Comparison of ENCODE assay signal across 25 mouse cellular contexts in genomic region chr2:65226494-65226893, GRCm38 (mm10).
"Had no signal": no experiment of that assay in that cellular context is flagged by ENCODE, and none has a peak within 500 bp of the region (broad histone marks: within the 10 kb centered on the region; RNA-seq: fewer than 3 reads in every experiment).

No protein-coding gene starts in this region.

- ATAC-seq: hindbrain, postnatal 0 days; intestine, embryonic 16.5 days had no signal

- H3K9me3 ChIP-seq: heart, embryonic 13.5 days; heart, embryonic 15.5 days; hindbrain, embryonic 13.5 days; hindbrain, embryonic 15.5 days; kidney, embryonic 15.5 days; limb, embryonic 13.5 days; limb, embryonic 15.5 days; liver, embryonic 13.5 days; liver, embryonic 15.5 days had no signal

- DNase-seq: gastrocnemius, postnatal 14 days; gastrocnemius, postnatal 36 days; heart, adult 18-20 months; heart, postnatal 36 days; kidney, adult 11 months; kidney, adult 2 months; kidney, adult 9 months; kidney, postnatal 14 days; kidney, postnatal 36 days; layer of hippocampus, adult 9-11 months; layer of hippocampus, postnatal 36 days; left cerebral cortex, postnatal 4 days; liver, embryonic 13.5 days had no signal

- H3K27me3 ChIP-seq: heart, embryonic 13.5 days; heart, embryonic 15.5 days; hindbrain, embryonic 13.5 days; hindbrain, embryonic 15.5 days; kidney, embryonic 15.5 days; limb, embryonic 13.5 days; limb, embryonic 15.5 days; liver, embryonic 13.5 days; liver, embryonic 15.5 days had no signal

- H3K9ac ChIP-seq: heart, embryonic 13.5 days; heart, embryonic 15.5 days; hindbrain, embryonic 13.5 days; hindbrain, embryonic 15.5 days; kidney, embryonic 15.5 days; limb, embryonic 13.5 days; limb, embryonic 15.5 days; liver, embryonic 13.5 days; liver, embryonic 15.5 days had no signal

- H3K36me3 ChIP-seq: heart, embryonic 13.5 days; heart, embryonic 15.5 days; hindbrain, embryonic 13.5 days; hindbrain, embryonic 15.5 days; kidney, embryonic 15.5 days; limb, embryonic 13.5 days; limb, embryonic 15.5 days; liver, embryonic 13.5 days; liver, embryonic 15.5 days had no signal

- H3K4me3 ChIP-seq: heart, embryonic 13.5 days; heart, embryonic 15.5 days; hindbrain, embryonic 13.5 days; hindbrain, embryonic 15.5 days; kidney, embryonic 15.5 days; limb, embryonic 13.5 days; limb, embryonic 15.5 days; liver, embryonic 13.5 days; liver, embryonic 15.5 days had no signal

- H3K27ac ChIP-seq: heart, embryonic 13.5 days; heart, embryonic 15.5 days; hindbrain, embryonic 13.5 days; hindbrain, embryonic 15.5 days; hindbrain, postnatal 0 days; kidney, embryonic 15.5 days; kidney, postnatal 0 days; limb, embryonic 13.5 days; limb, embryonic 15.5 days; liver, embryonic 13.5 days; liver, embryonic 15.5 days had no signal

- H3K4me1 ChIP-seq: hindbrain, embryonic 13.5 days; hindbrain, embryonic 15.5 days; limb, embryonic 15.5 days; liver, embryonic 13.5 days; liver, embryonic 15.5 days had no signal

- H3K4me2 ChIP-seq: heart, embryonic 11.5 days; heart, embryonic 13.5 days; heart, embryonic 15.5 days; hindbrain, embryonic 13.5 days; hindbrain, embryonic 15.5 days; kidney, embryonic 15.5 days; limb, embryonic 13.5 days; limb, embryonic 15.5 days; liver, embryonic 13.5 days; liver, embryonic 15.5 days had no signal
